Mouse (Mus musculus) neural tube, embryonic 10.5 days (tissue): Measurements from ENCODE around the gene Tmem184b.

Experiments used
- DNase-seq: peaks from one replicate; pipeline ENCODE4 v3.0.0-alpha.2; 2017; ENCODE audit warnings: low spot score; ENCODE audit errors: extremely low spot score

Gene Tmem184b

DNA sequence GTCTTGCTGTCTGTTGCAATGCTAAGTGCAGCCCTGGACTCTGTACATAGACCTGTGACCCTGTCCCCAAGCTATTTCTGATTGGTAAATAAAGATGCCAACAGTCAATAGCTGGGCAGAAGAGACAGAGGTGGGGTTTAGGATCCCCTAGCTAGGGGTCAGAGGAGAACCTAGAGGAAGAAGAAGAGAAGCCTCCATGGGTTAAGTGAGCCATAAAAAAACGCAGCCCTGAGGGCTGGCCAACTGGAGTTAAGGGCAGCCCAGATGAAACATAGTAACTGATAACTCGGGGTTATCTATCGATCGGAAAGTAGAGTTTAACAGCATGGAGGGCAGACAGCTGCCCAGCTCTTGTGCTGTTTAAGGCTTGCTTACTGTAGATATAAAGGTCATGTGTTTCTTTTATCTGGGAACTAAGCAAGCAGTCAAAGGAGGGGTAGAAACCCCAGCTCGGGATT lies 81.6 kb downstream of the Tmem184b start:
- no peak for DNase-seq

DNA sequence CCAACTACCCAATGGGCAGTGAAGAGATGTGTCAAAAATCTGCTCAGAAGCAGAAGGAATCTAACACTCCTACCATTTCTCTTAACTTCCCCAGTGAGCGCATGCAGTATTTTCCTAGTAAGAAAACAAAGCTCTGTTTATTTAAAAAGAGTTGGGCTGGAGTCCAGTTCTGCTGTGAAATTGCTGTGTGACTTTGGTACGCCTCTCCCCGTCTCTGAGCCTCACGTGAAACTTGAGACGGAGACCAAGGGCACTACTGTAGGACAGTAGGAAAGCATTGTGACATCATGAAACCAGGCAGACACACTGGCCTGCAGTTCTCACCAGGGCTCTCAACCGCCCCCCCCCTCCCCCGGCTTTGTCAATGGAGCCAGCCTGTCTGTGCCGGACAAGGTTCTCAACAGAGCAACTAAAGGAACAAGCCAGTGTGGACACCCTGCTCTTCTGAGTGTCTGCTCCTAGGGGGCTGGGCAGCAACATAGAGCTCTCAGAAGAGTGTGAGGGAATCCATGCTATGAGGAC lies 89.5 kb downstream of the Tmem184b start:
- no peak for DNase-seq
